Mouse (Mus musculus): ENCODE results near the gene Gm20481. TPM values are rescaled to one million over a fixed set of nuclear protein-coding genes. Genes with fewer than 3 reads are reported as not detected.
A peak's percentile ranks its signal among the peaks of the same experiment; 100 is the strongest.
"Not testable (repeated sequence)": the region's sequence is repeated elsewhere in the genome, so short reads cannot be mapped to it uniquely, and the experiment has no call there.

Gene Gm20481
- polyA plus RNA-seq, 1 experiment from 2014 or later = not detected

- peak overlapping the region; percentile 61 for H3K4me2 ChIP-seq
- peak overlapping the region; percentile 19 for H3K9ac ChIP-seq
- peak overlapping the region; percentile 38 for H3K4me3 ChIP-seq (replicated peaks)
- peaks cover 16% of the 10 kb centered on the region for H3K4me1 ChIP-seq
- H3K27me3 ChIP-seq = no peaks in the 10 kb centered on the region
- WGBS = 4% methylated on average over 15 of the region's 15 CpGs
- no peaks in the 10 kb centered on the region for H3K9me3 ChIP-seq (replicated peaks)
- H3K36me3 ChIP-seq = 0 out of 2 replicates have a peak, but pooled peaks cover 2% of the 10 kb centered on the region
- ATAC-seq (replicated peaks; ENCODE audit: low FRiP score) = peak; percentile 68
- H3K27ac ChIP-seq = peak overlapping the region; percentile 84
Measured at GRCm38 (mm10) chr17:34941344-34942041, 28.2 kb upstream of the Gm20481 start.

DNA sequence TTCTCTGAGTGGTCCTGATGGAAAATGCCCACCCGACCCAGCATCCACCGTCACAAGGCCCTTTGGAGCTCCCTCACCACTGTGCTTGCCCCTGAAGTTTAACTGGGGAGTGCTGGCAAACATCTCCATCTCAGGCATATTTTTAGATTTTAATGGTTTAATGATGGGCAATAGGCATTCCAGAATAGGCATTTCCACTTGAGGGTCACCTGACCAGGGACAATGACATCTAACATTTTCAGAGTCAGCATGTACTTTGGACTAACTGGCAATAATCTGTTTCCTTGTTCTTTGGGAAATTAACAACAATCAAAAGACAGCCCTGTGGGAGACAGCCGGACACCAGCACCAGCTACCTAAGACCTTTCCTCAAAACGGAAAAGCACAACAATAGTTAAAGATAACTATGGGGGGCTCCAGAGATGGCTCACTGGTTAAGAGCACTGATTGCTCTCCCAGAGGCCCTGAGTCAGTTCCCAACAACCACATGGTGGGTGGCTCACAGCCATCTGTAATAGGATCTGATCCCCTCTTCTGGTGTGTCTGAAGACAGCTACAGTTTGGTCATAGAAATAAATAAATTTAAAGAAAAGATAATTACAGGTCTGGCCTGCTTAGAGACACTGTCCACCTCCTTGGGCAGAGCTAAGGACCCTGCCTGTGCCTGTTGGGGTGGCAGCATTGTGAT lies 26.4 kb upstream of the Gm20481 start:
- H3K9me3 ChIP-seq (replicated peaks) = no peaks in the 10 kb centered on the region
- no peak for ATAC-seq (replicated peaks; ENCODE audit: low FRiP score)
- 83% methylated on average over 4 of the region's 4 CpGs for WGBS
- no peak overlapping the region for H3K4me2 ChIP-seq
- no peaks in the 10 kb centered on the region for H3K27me3 ChIP-seq
- no peak overlapping the region for H3K4me3 ChIP-seq (replicated peaks)
- H3K27ac ChIP-seq = no peak overlapping the region
- H3K36me3 ChIP-seq = no peaks in the 10 kb centered on the region
- no peak overlapping the region for H3K9ac ChIP-seq
- H3K4me1 ChIP-seq = peaks cover 16% of the 10 kb centered on the region

DNA sequence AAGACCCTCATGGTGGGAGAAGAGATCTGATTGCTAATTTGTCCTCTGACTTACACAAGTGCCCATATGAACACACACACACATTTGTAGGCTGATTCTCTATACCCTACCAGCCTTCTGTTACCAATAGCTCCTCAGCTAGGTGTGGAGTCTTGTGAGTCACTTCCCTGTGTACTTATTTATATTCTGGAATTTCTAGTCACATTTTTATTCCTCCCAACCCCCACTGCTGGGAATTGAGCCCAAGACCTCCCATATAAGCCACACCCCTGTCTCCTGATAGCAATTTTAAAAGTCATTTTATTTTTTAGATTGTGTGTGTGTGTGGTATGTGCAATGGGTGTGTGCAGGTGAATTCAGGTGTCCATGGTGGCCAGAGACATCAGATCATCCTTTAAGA lies 25.4 kb upstream of the Gm20481 start:
- H3K27me3 ChIP-seq = no peaks in the 10 kb centered on the region

DNA sequence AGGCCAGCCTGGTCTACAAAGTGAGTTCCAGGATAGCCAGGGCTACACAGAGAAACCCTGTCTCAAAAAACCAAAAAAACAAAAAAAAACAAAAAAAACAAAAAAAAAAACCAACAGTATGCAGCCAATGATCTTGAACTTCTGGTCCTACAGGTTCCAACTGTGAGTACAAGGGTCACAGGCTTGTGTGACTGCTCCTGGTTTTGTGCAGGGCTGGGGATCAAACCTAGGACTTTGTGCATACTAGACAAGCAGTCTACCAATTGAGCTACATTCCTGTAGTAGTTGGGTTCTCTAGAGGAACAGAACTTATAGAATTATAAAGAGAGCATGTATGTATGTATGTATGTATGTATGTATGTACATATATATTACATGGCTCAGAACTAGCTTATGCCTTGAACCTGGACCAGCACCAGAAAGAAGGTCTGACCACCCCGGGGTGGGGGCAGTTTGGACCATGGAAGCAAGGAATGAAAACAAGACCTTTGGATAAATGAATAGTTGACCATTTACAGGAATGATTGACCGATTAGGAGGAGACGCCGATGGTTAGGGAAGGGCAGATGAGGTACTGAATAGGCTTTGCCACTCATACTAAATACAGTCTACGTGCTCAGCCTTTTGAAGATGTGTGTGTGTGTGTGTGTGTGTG lies 23.1 kb upstream of the Gm20481 start:
- H3K9me3 ChIP-seq (replicated peaks) = no peaks in the 10 kb centered on the region
- H3K4me3 ChIP-seq (replicated peaks) = no peak overlapping the region
- H3K4me1 ChIP-seq = peaks cover 26% of the 10 kb centered on the region
- WGBS = 86% methylated on average over 5 of the region's 5 CpGs
- peak overlapping the region; percentile 14; the same call in 1 of the 2 replicates for H3K27ac ChIP-seq
- ATAC-seq (replicated peaks; ENCODE audit: low FRiP score) = no peak
- H3K4me2 ChIP-seq = no peak overlapping the region
- H3K9ac ChIP-seq = no peak overlapping the region
- H3K27me3 ChIP-seq = no peaks in the 10 kb centered on the region
- peaks cover 22% of the 10 kb centered on the region for H3K36me3 ChIP-seq

More for the DNA sequence above, 25.4 kb upstream of the Gm20481 start:
- Histone ChIP-seq H3K9ac (no peak overlapping the region), H3K27ac (0 out of 2 replicates have a peak overlapping the region, but pooled peaks have one; percentile 29), H3K4me2 (no peak overlapping the region), H3K36me3 (peaks cover 1% of the 10 kb centered on the region), H3K9me3 (replicated peaks) (no peaks in the 10 kb centered on the region), H3K4me3 (replicated peaks) (no peak overlapping the region), H3K4me1 (peaks cover 16% of the 10 kb centered on the region)
- no peak for ATAC-seq (replicated peaks; ENCODE audit: low FRiP score)

- ATAC-seq (replicated peaks; ENCODE audit: low FRiP score) = no peak
- peaks cover 21% of the 10 kb centered on the region for H3K4me1 ChIP-seq
- 0 out of 2 replicates have a peak overlapping the region, but pooled peaks have one; percentile 69 for H3K27ac ChIP-seq
- no peak overlapping the region for H3K9ac ChIP-seq
- no peak overlapping the region for H3K4me2 ChIP-seq
- no peaks in the 10 kb centered on the region for H3K9me3 ChIP-seq (replicated peaks)
- WGBS = 30% methylated on average over 8 of the region's 8 CpGs
- peaks cover 22% of the 10 kb centered on the region for H3K36me3 ChIP-seq
- H3K4me3 ChIP-seq (replicated peaks) = no peak overlapping the region
- H3K27me3 ChIP-seq = no peaks in the 10 kb centered on the region
Measured at GRCm38 (mm10) chr17:34947606-34948005, 22.1 kb upstream of the Gm20481 start.

GRCm38 (mm10) chr17:34948721-34949552 lies 20.8 kb upstream of the Gm20481 start:
- not testable (repeated sequence) for H3K4me3 ChIP-seq (replicated peaks); ATAC-seq (replicated peaks; ENCODE audit: low FRiP score); H3K4me2 ChIP-seq; H3K27me3 ChIP-seq; H3K9me3 ChIP-seq (replicated peaks); H3K9ac ChIP-seq
- peak overlapping the region; percentile 93 for H3K27ac ChIP-seq
- WGBS = 61% methylated on average over 9 of the region's 9 CpGs
- H3K36me3 ChIP-seq = peaks cover 22% of the 10 kb centered on the region
- peaks cover 25% of the 10 kb centered on the region for H3K4me1 ChIP-seq

- Histone ChIP-seq H3K27me3 (no peaks in the 10 kb centered on the region), H3K4me1 (peaks cover 20% of the 10 kb centered on the region), H3K4me2 (no peak overlapping the region), H3K36me3 (peaks cover 22% of the 10 kb centered on the region), H3K9me3 (replicated peaks) (no peaks in the 10 kb centered on the region), H3K4me3 (replicated peaks) (no peak overlapping the region), H3K9ac (no peak overlapping the region), H3K27ac (peak overlapping the region; percentile 93)
- ATAC-seq (replicated peaks; ENCODE audit: low FRiP score) = no peak
- 48% methylated on average over 4 of the region's 4 CpGs for WGBS
Measured at GRCm38 (mm10) chr17:34949553-34949969, 20.2 kb upstream of the Gm20481 start.

GRCm38 (mm10) chr17:34950514-34951455 lies 18.9 kb upstream of the Gm20481 start:
- Histone ChIP-seq H3K27ac (peak overlapping the region; percentile 93), H3K9me3 (replicated peaks) (no peaks in the 10 kb centered on the region), H3K36me3 (peaks cover 22% of the 10 kb centered on the region), H3K4me2 (peak overlapping the region; percentile 82), H3K4me3 (replicated peaks) (peak overlapping the region; percentile 98), H3K4me1 (peaks cover 18% of the 10 kb centered on the region), H3K9ac (peak overlapping the region; percentile 91), H3K27me3 (peaks cover 8% of the 10 kb centered on the region; the same call in 1 of the 2 replicates)
- ATAC-seq (replicated peaks; ENCODE audit: low FRiP score) = no peak
- WGBS = 17% methylated on average over 10 of the region's 10 CpGs

DNA sequence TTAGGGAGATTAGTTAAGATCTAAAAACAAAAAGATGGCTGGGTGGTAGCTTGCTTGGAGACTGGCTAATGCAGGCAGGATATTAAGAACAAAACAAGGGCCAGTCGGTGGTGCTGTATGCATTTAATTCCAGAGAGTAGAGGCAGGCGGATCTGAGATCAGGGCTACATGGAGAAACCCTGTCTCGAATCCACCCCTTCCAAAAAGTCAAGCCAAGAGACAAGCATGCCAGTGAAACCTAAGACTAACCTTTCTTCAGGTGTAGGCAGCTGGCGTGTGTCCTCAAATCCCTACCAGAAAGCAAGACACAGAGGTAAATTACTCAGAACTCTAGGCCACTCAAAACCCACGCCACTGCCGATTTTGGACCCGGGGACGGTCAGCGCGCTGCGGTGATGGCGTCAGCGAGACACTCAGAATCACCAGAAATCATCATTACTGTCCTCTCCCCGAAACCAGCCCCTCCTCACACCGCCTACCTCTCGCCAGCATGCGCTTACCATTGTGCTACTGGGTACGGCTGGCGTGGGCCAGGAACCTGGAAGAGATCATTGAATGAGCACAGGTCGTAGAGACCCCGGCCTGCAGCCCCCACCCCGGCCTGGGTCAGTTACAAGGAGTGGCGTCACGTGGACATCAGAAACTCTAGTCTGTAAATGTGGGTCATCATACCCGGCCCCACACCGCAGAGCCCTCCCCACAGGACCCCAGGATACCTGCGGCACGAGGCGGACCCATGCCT lies 17.9 kb upstream of the Gm20481 start:
- ATAC-seq (replicated peaks; ENCODE audit: low FRiP score) = no peak; the same call in 1 of the 2 replicates
- WGBS = 1% methylated on average over 29 of the region's 29 CpGs

GRCm38 (mm10) chr17:34952378-34953040 lies 17.2 kb upstream of the Gm20481 start:
- Histone ChIP-seq H3K4me2 (peak overlapping the region; percentile 82), H3K9me3 (replicated peaks) (no peaks in the 10 kb centered on the region), H3K4me1 (peaks cover 18% of the 10 kb centered on the region), H3K27ac (peak overlapping the region; percentile 93), H3K36me3 (peaks cover 22% of the 10 kb centered on the region), H3K27me3 (peaks cover 8% of the 10 kb centered on the region; the same call in 1 of the 2 replicates), H3K9ac (peak overlapping the region; percentile 91), H3K4me3 (replicated peaks) (peak overlapping the region; percentile 98)
- under 1% methylated on average over 23 of the region's 23 CpGs for WGBS
- ATAC-seq (replicated peaks; ENCODE audit: low FRiP score) = peak; percentile 78

More for the DNA sequence above, 17.9 kb upstream of the Gm20481 start:
- peak overlapping the region; percentile 82 for H3K4me2 ChIP-seq
- H3K4me1 ChIP-seq = peaks cover 18% of the 10 kb centered on the region
- H3K27me3 ChIP-seq = peaks cover 8% of the 10 kb centered on the region; the same call in 1 of the 2 replicates
- H3K9me3 ChIP-seq (replicated peaks) = no peaks in the 10 kb centered on the region
- peak overlapping the region; percentile 91 for H3K9ac ChIP-seq
- peak overlapping the region; percentile 93 for H3K27ac ChIP-seq
- peaks cover 22% of the 10 kb centered on the region for H3K36me3 ChIP-seq
- peak overlapping the region; percentile 98 for H3K4me3 ChIP-seq (replicated peaks)
